Mouse (Mus musculus): ENCODE results near the gene Fosl1. TPM values are rescaled to one million over a fixed set of nuclear protein-coding genes. Genes with fewer than 3 reads are reported as not detected.
"Not testable (repeated sequence)": the region's sequence is repeated elsewhere in the genome, so short reads cannot be mapped to it uniquely, and the experiment has no call there.

Gene Fosl1
- total RNA-seq, 2 experiments from 2014 or later: not detected

- no peak for DNase-seq
- intact Hi-C loops (cut with DNase I): no loop called here
Measured at GRCm38 (mm10) chr19:5475069-5475714, 27.8 kb downstream of the Fosl1 start.

GRCm38 (mm10) chr19:5477004-5477667 lies 29.8 kb downstream of the Fosl1 start:
- no peak for DNase-seq
- intact Hi-C loops (cut with DNase I): no loop called here

GRCm38 (mm10) chr19:5477668-5478300 lies 30.4 kb downstream of the Fosl1 start:
- intact Hi-C loops (cut with DNase I): no loop called here
- no peak for DNase-seq

GRCm38 (mm10) chr19:5480016-5480415 lies 32.7 kb downstream of the Fosl1 start:
- DNase-seq: no peak
- intact Hi-C loops (cut with DNase I): no loop called here

- DNase-seq: no peak
- intact Hi-C loops (cut with DNase I): no loop called here
Measured at GRCm38 (mm10) chr19:5481398-5481797, 34.1 kb downstream of the Fosl1 start.

- DNase-seq: no peak
- intact Hi-C loops (cut with DNase I): no loop called here
Measured at GRCm38 (mm10) chr19:5483386-5484359, 36.3 kb downstream of the Fosl1 start.

- intact Hi-C loops (cut with DNase I): no loop called here
- DNase-seq: no peak
Measured at GRCm38 (mm10) chr19:5484496-5484895, 37.1 kb downstream of the Fosl1 start.

- intact Hi-C loops (cut with DNase I): loop anchor here (5.0 kb wide), 1 partner anchor 53 kb away; no protein-coding TSS in a partner anchor
- no peak for DNase-seq
Measured at GRCm38 (mm10) chr19:5485371-5485770, 38.0 kb downstream of the Fosl1 start.

- intact Hi-C loops (cut with DNase I): loop anchor here (5.0 kb wide), 1 partner anchor 54 kb away; no protein-coding TSS in a partner anchor
- peak in 1 of 2 experiments; percentile 2 for DNase-seq
Measured at GRCm38 (mm10) chr19:5485821-5486220, 38.5 kb downstream of the Fosl1 start.

- peak in 1 of 2 experiments; percentile 5 for DNase-seq
- intact Hi-C loops (cut with DNase I): loop anchor here (5.0 kb wide), 1 partner anchor 54 kb away; no protein-coding TSS in a partner anchor
Measured at GRCm38 (mm10) chr19:5486286-5486685, 38.9 kb downstream of the Fosl1 start.

- intact Hi-C loops (cut with DNase I): loop anchor here (5.0 kb wide), 1 partner anchor 54 kb away; no protein-coding TSS in a partner anchor
- no peak for DNase-seq
Measured at GRCm38 (mm10) chr19:5486771-5487170, 39.4 kb downstream of the Fosl1 start.

- DNase-seq: peak; percentile 96
- intact Hi-C loops (cut with DNase I): loop anchor here (5.0 kb wide), 1 partner anchor 56 kb away; no protein-coding TSS in a partner anchor
Measured at GRCm38 (mm10) chr19:5487768-5488550, 40.6 kb downstream of the Fosl1 start, which contains the start of gene Mus81. Mus81 (minus strand) TSS chr19:5488402.

GRCm38 (mm10) chr19:5488878-5489571 lies 41.7 kb downstream of the Fosl1 start:
- DNase-seq: peak; percentile 94 to 98
- intact Hi-C loops (cut with DNase I): loop anchor here (5.0 kb wide), 1 partner anchor 57 kb away; no protein-coding TSS in a partner anchor

GRCm38 (mm10) chr19:5489721-5490120 lies 42.4 kb downstream of the Fosl1 start:
- DNase-seq: not testable (repeated sequence)
- intact Hi-C loops (cut with DNase I): loop anchor here (5.0 kb wide), 1 partner anchor 57 kb away; no protein-coding TSS in a partner anchor

GRCm38 (mm10) chr19:5490313-5490897 lies 43.1 kb downstream of the Fosl1 start, which contains the start of gene Cfl1:
Cfl1 (plus strand) TSS chr19:5490455.
- intact Hi-C loops (cut with DNase I): no loop called here
- DNase-seq: peak; percentile 89 to 91

GRCm38 (mm10) chr19:5490898-5491708 lies 43.8 kb downstream of the Fosl1 start:
- intact Hi-C loops (cut with DNase I): no loop called here
- peak; percentile 76 to 87 for DNase-seq

GRCm38 (mm10) chr19:5492641-5493040 lies 45.3 kb downstream of the Fosl1 start:
- no peak for DNase-seq
- intact Hi-C loops (cut with DNase I): no loop called here
